Mouse (Mus musculus) stomach, postnatal 0 days (tissue): ENCODE data around the gene Lypd4.
A peak's percentile ranks its signal among the peaks of the same experiment; 100 is the strongest.

ENCODE experiments used
- CTCF ChIP-seq: IDR thresholded peaks from 2 replicates; pipeline ENCODE4 v1.5.1; 2016; ENCODE audit warnings: antibody characterized with exemption, low read depth, mild to moderate bottlenecking, moderate library complexity
- EP300 ChIP-seq: optimal IDR thresholded peaks from 2 replicates; pipeline ENCODE3; 2016; ENCODE audit warnings: antibody characterized with exemption

GRCm38 (mm10) chr7:24904070-24904483 lies 34.3 kb upstream of the Lypd4 start:
- TF ChIP-seq CTCF (peak; percentile 86), EP300 (no peak)
